Mouse (Mus musculus) intestine, embryonic 16.5 days (tissue): ENCODE data around the gene Nt5dc3. TPM values are rescaled to one million over a fixed set of nuclear protein-coding genes. Genes with fewer than 3 reads are reported as not detected.

Source experiments
- ATAC-seq: fragments of 200-750 bp; cut with Nextera tagmentation; 2 replicates; pipeline ENCODE4 v1.8.0; 2017; ENCODE audit warnings: moderate TSS enrichment, moderate library complexity
- H3K27ac ChIP-seq: fragments of 300-500 bp; sonication (generic); 2 replicates; pipeline ENCODE4 v1.5.1; 2014; ENCODE audit warnings: mild to moderate bottlenecking, low read length
- H3K27me3 ChIP-seq: fragments of 300-500 bp; sonication (generic); replicated peaks from 2 replicates; pipeline ENCODE4 v1.6.1; 2014; ENCODE audit warnings: low read length, control low read depth, mixed read lengths; ENCODE audit not compliant: control insufficient read depth, insufficient read depth
- H3K36me3 ChIP-seq: fragments of 300-500 bp; sonication (generic); 2 replicates; pipeline ENCODE4 v1.6.1; 2014; ENCODE audit warnings: low read length, control low read depth; ENCODE audit not compliant: control insufficient read depth, insufficient read depth
- H3K4me1 ChIP-seq: fragments of 300-500 bp; sonication (generic); 2 replicates; pipeline ENCODE4 v1.6.1; 2014; ENCODE audit warnings: low read length, control low read depth, mixed read lengths; ENCODE audit not compliant: control insufficient read depth, insufficient read depth
- H3K4me2 ChIP-seq: fragments of 300-500 bp; sonication (generic); 2 replicates; pipeline ENCODE4 v1.6.1; 2014; ENCODE audit warnings: low read depth, low read length, control low read depth
- H3K4me3 ChIP-seq: fragments of 300-500 bp; sonication (generic); 2 replicates; pipeline ENCODE4 v1.5.1; 2014; ENCODE audit warnings: mild to moderate bottlenecking, low read length
- H3K9ac ChIP-seq: fragments of 300-500 bp; sonication (generic); 2 replicates; pipeline ENCODE4 v1.6.1; 2014; ENCODE audit warnings: low read depth, low read length
- H3K9me3 ChIP-seq: fragments of 300-500 bp; sonication (generic); 2 replicates; pipeline ENCODE4 v1.6.1; 2016; ENCODE audit warnings: low read length, control low read depth; ENCODE audit not compliant: control insufficient read depth
- WGBS: fragments of 180-500 bp; shearing (Covaris S2); extraction: QIAGEN DNeasy Blood & Tissue Kit; methylation state at CpG from one replicate; pipeline ENCODE4 v1.1.7; 2014; 5-methylcytosine and 5-hydroxymethylcytosine counted together
- polyA plus RNA-seq: library from polyadenylated mRNA; unstranded; fragments of >200 nt; fragmentation: Nextera tagmentation; extraction: Ambion mirVana; gene quantifications from 2 replicates; pipeline ENCODE4 v1.2.1, GENCODE M21; 2015

Gene Nt5dc3
- polyA plus RNA-seq, 1 experiment from 2014 or later: 0.91 TPM

- WGBS: 100% methylated on average over 1 of the region's 1 CpGs
- no peak for ATAC-seq
- no peaks in the 10 kb centered on the region for H3K9me3 ChIP-seq
These were observed 28.6 kb downstream of the Nt5dc3 start for GRCm38 (mm10) chr10:86807362-86807761.

GRCm38 (mm10) chr10:86808013-86808758, 29.4 kb downstream of the Nt5dc3 start:
- H3K4me3 ChIP-seq: no peak overlapping the region
- no peak overlapping the region for H3K27ac ChIP-seq
- H3K9ac ChIP-seq: no peak overlapping the region
- H3K36me3 ChIP-seq: no peaks in the 10 kb centered on the region
- ATAC-seq: no peak
- H3K4me2 ChIP-seq: no peak overlapping the region
- H3K4me1 ChIP-seq: no peaks in the 10 kb centered on the region
- H3K9me3 ChIP-seq: no peaks in the 10 kb centered on the region
- WGBS: 79% methylated on average over 15 of the region's 15 CpGs
- no peaks in the 10 kb centered on the region for H3K27me3 ChIP-seq

More at GRCm38 (mm10) chr10:86807362-86807761, 28.6 kb downstream of the Nt5dc3 start:
- Histone ChIP-seq H3K4me1 (no peaks in the 10 kb centered on the region), H3K9ac (no peak overlapping the region), H3K36me3 (no peaks in the 10 kb centered on the region), H3K4me3 (no peak overlapping the region), H3K27me3 (no peaks in the 10 kb centered on the region), H3K4me2 (no peak overlapping the region), H3K27ac (no peak overlapping the region)

GRCm38 (mm10) chr10:86810000-86810399, 31.2 kb downstream of the Nt5dc3 start:
- H3K4me1 ChIP-seq: no peaks in the 10 kb centered on the region
- no peaks in the 10 kb centered on the region for H3K9me3 ChIP-seq
- ATAC-seq: no peak
- H3K27me3 ChIP-seq: no peaks in the 10 kb centered on the region
- H3K27ac ChIP-seq: no peak overlapping the region
- H3K4me2 ChIP-seq: no peak overlapping the region
- H3K36me3 ChIP-seq: no peaks in the 10 kb centered on the region
- no peak overlapping the region for H3K9ac ChIP-seq
- no peak overlapping the region for H3K4me3 ChIP-seq
- 84% methylated on average over 9 of the region's 9 CpGs for WGBS

- Histone ChIP-seq H3K4me2 (no peak overlapping the region), H3K4me1 (no peaks in the 10 kb centered on the region), H3K4me3 (no peak overlapping the region), H3K27me3 (no peaks in the 10 kb centered on the region), H3K9me3 (no peaks in the 10 kb centered on the region), H3K36me3 (no peaks in the 10 kb centered on the region), H3K9ac (no peak overlapping the region), H3K27ac (no peak overlapping the region)
- 92% methylated on average over 5 of the region's 5 CpGs for WGBS
- ATAC-seq: no peak
These were observed 31.8 kb downstream of the Nt5dc3 start for GRCm38 (mm10) chr10:86810612-86811011.

- no peaks in the 10 kb centered on the region for H3K9me3 ChIP-seq
- H3K27me3 ChIP-seq: no peaks in the 10 kb centered on the region
- 73% methylated on average over 19 of the region's 19 CpGs for WGBS
- H3K4me3 ChIP-seq: no peak overlapping the region
- H3K36me3 ChIP-seq: no peaks in the 10 kb centered on the region
- H3K4me2 ChIP-seq: no peak overlapping the region
- ATAC-seq: peak; percentile 81
- no peak overlapping the region for H3K27ac ChIP-seq
- H3K4me1 ChIP-seq: no peaks in the 10 kb centered on the region
- no peak overlapping the region for H3K9ac ChIP-seq
These were observed 35.7 kb downstream of the Nt5dc3 start for GRCm38 (mm10) chr10:86814292-86815131.

GRCm38 (mm10) chr10:86815133-86815532, 36.3 kb downstream of the Nt5dc3 start:
- ATAC-seq: no peak
- 0 out of 2 replicates have a peak, but pooled peaks cover 3% of the 10 kb centered on the region for H3K4me1 ChIP-seq
- no peaks in the 10 kb centered on the region for H3K27me3 ChIP-seq
- H3K9me3 ChIP-seq: no peaks in the 10 kb centered on the region
- H3K36me3 ChIP-seq: no peaks in the 10 kb centered on the region
- H3K4me2 ChIP-seq: no peak overlapping the region
- H3K9ac ChIP-seq: no peak overlapping the region
- no peak overlapping the region for H3K4me3 ChIP-seq
- 83% methylated on average over 7 of the region's 7 CpGs for WGBS
- no peak overlapping the region for H3K27ac ChIP-seq

- WGBS: 45% methylated on average over 8 of the region's 8 CpGs
- no peak for ATAC-seq
- Histone ChIP-seq H3K4me2 (no peak overlapping the region), H3K27me3 (no peaks in the 10 kb centered on the region), H3K27ac (peak overlapping the region; percentile 17; the same call in 1 of the 2 replicates), H3K4me3 (no peak overlapping the region), H3K9me3 (no peaks in the 10 kb centered on the region), H3K9ac (no peak overlapping the region), H3K36me3 (no peaks in the 10 kb centered on the region), H3K4me1 (0 out of 2 replicates have a peak, but pooled peaks cover 3% of the 10 kb centered on the region)
These were observed 40.9 kb downstream of the Nt5dc3 start for GRCm38 (mm10) chr10:86819649-86820165.

- no peak overlapping the region for H3K4me3 ChIP-seq
- no peak overlapping the region for H3K27ac ChIP-seq
- 94% methylated on average over 7 of the region's 7 CpGs for WGBS
- H3K9ac ChIP-seq: no peak overlapping the region
- no peaks in the 10 kb centered on the region for H3K27me3 ChIP-seq
- 0 out of 2 replicates have a peak, but pooled peaks cover 3% of the 10 kb centered on the region for H3K4me1 ChIP-seq
- no peaks in the 10 kb centered on the region for H3K36me3 ChIP-seq
- ATAC-seq: no peak
- no peaks in the 10 kb centered on the region for H3K9me3 ChIP-seq
- no peak overlapping the region for H3K4me2 ChIP-seq
These were observed 42.2 kb downstream of the Nt5dc3 start for GRCm38 (mm10) chr10:86821014-86821413.

GRCm38 (mm10) chr10:86824093-86824492, 45.3 kb downstream of the Nt5dc3 start:
- 81% methylated on average over 6 of the region's 6 CpGs for WGBS
- no peaks in the 10 kb centered on the region for H3K9me3 ChIP-seq
- ATAC-seq: no peak
- no peak overlapping the region for H3K27ac ChIP-seq
- no peaks in the 10 kb centered on the region for H3K36me3 ChIP-seq
- no peak overlapping the region for H3K4me3 ChIP-seq
- H3K4me2 ChIP-seq: no peak overlapping the region
- no peaks in the 10 kb centered on the region for H3K27me3 ChIP-seq
- H3K4me1 ChIP-seq: 0 out of 2 replicates have a peak, but pooled peaks cover 3% of the 10 kb centered on the region
- no peak overlapping the region for H3K9ac ChIP-seq
